Mouse (Mus musculus) heart, adult 2 months (tissue): ENCODE data around the gene Sspo. TPM values are rescaled to one million over a fixed set of nuclear protein-coding genes. Genes with fewer than 3 reads are reported as not detected.
A peak's percentile ranks its signal among the peaks of the same experiment; 100 is the strongest.
"Not testable (repeated sequence)": the region's sequence is repeated elsewhere in the genome, so short reads cannot be mapped to it uniquely, and the experiment has no call there.

Source experiments
- DNase-seq, 2 experiments: peaks; one replicate each; pipeline ENCODE4 v3.0.0; 2021
- H3K27ac ChIP-seq: fragments of 200-600 bp; 2 replicates; pipeline ENCODE4 v1.8.1; 2022
- H3K27me3 ChIP-seq: fragments of 200-500 bp; 2 replicates; pipeline ENCODE4 v1.6.1; 2012; ENCODE audit warnings: mild to moderate bottlenecking, low read length, inconsistent platforms, mixed read lengths; ENCODE audit not compliant: control insufficient read depth, insufficient read depth
- H3K36me3 ChIP-seq: fragments of 200-500 bp; 2 replicates; pipeline ENCODE4 v1.6.1; 2012; ENCODE audit warnings: low read length, inconsistent platforms; ENCODE audit not compliant: control insufficient read depth, insufficient read depth
- H3K4me1 ChIP-seq: fragments of 200-500 bp; 2 replicates; pipeline ENCODE4 v1.6.1; 2011; ENCODE audit warnings: low read length; ENCODE audit not compliant: control insufficient read depth, insufficient read depth
- H3K4me3 ChIP-seq: fragments of 200-600 bp; 2 replicates; pipeline ENCODE4 v1.8.1; 2022
- H3K79me2 ChIP-seq: fragments of 200-500 bp; replicated peaks from 2 replicates; pipeline ENCODE4 v1.6.1; 2012; ENCODE audit warnings: mild to moderate bottlenecking, inconsistent platforms, low read length, moderate library complexity, mixed read lengths; ENCODE audit not compliant: control insufficient read depth, insufficient read depth
- H3K9ac ChIP-seq: fragments of 200-500 bp; 2 replicates; pipeline ENCODE4 v1.6.1; 2012; ENCODE audit warnings: low read depth, mild to moderate bottlenecking, control low read depth, inconsistent platforms, low read length, mixed read lengths
- CTCF ChIP-seq: fragments of 200-600 bp; IDR thresholded peaks from 2 replicates; pipeline ENCODE4 v1.8.1; 2022; ENCODE audit warnings: antibody characterized with exemption, mild to moderate bottlenecking, moderate library complexity
- EP300 ChIP-seq: fragments of 200-500 bp; IDR thresholded peaks from 2 replicates; pipeline ENCODE4 v1.6.1; 2011; ENCODE audit warnings: low read depth, low read length, control low read depth; ENCODE audit not compliant: insufficient read depth
- POLR2A ChIP-seq: fragments of 200-500 bp; IDR thresholded peaks from 2 replicates; pipeline ENCODE4 v1.6.1; 2011; ENCODE audit warnings: mild to moderate bottlenecking, low read depth, low read length, control low read depth; ENCODE audit not compliant: insufficient read depth
- WGBS: fragments of 180-500 bp; shearing (Covaris S2); methylation state at CpG from one replicate; pipeline ENCODE4 v1.1.7; 2018; 5-methylcytosine and 5-hydroxymethylcytosine counted together
- intact Hi-C: fragments of 180-260 bp; cut with DNase I; formaldehyde crosslinking; loops from one replicate; pipeline ENCODE4 v1.15.1; 2025
- polyA plus RNA-seq: library from polyadenylated mRNA; depleted of rRNA; stranded (reverse); fragments of >200 nt; gene quantifications from 2 replicates; pipeline ENCODE4 v1.2.3, GENCODE M21; 2012
- total RNA-seq, 2 experiments: library from RNA; stranded (reverse); gene quantifications; 2 replicates each; pipeline ENCODE4 v1.2.3; 2021

Sspo gene
- total and polyA plus RNA-seq, 3 experiments = 0.18 to 1.7 (median 0.47) TPM

- Histone ChIP-seq H3K4me1 (no peaks in the 10 kb centered on the region; the same call in 1 of the 2 replicates), H3K27ac (no peak overlapping the region), H3K36me3 (no peaks in the 10 kb centered on the region), H3K9ac (no peak overlapping the region), H3K79me2 (no peaks in the 10 kb centered on the region), H3K27me3 (no peaks in the 10 kb centered on the region), H3K4me3 (no peak overlapping the region)
- intact Hi-C loops = loop anchor here (2.0 to 10.0 kb wide), 2 partner anchors 57 to 329 kb away; no protein-coding TSS in a partner anchor
- TF ChIP-seq EP300 (no peak), POLR2A (no peak), CTCF (no peak)
- no peak for DNase-seq
- WGBS = 1% methylated on average over 2 of the region's 2 CpGs
Observed at GRCm38 (mm10) chr6:48503847-48504240, 55.8 kb downstream of the Sspo start.

- TF ChIP-seq EP300 (no peak), POLR2A (peak; percentile 87), CTCF (peak; percentile 55)
- DNase-seq = peak; percentile 84 to 85
- intact Hi-C loops = loop anchor here (2.0 to 10.0 kb wide), 2 partner anchors 58 to 330 kb away; no protein-coding TSS in a partner anchor
- no peaks in the 10 kb centered on the region for H3K79me2 ChIP-seq
- no peaks in the 10 kb centered on the region; the same call in 1 of the 2 replicates for H3K4me1 ChIP-seq
- H3K36me3 ChIP-seq = no peaks in the 10 kb centered on the region
- 1% methylated on average over 26 of the region's 26 CpGs for WGBS
- H3K27ac ChIP-seq = peak overlapping the region; percentile 71
- H3K9ac ChIP-seq = peak overlapping the region; percentile 76
- peak overlapping the region; percentile 70 for H3K4me3 ChIP-seq
- no peaks in the 10 kb centered on the region for H3K27me3 ChIP-seq
Observed at GRCm38 (mm10) chr6:48504241-48504854, 56.3 kb downstream of the Sspo start.

- H3K36me3 ChIP-seq = no peaks in the 10 kb centered on the region
- 39% methylated on average over 4 of the region's 4 CpGs for WGBS
- intact Hi-C loops = loop anchor here (10.0 kb wide), 1 partner anchor 333 kb away; no protein-coding TSS in a partner anchor
- no peak overlapping the region for H3K9ac ChIP-seq
- H3K27me3 ChIP-seq = no peaks in the 10 kb centered on the region
- H3K4me3 ChIP-seq = no peak overlapping the region
- DNase-seq = no peak
- no peaks in the 10 kb centered on the region; the same call in 1 of the 2 replicates for H3K4me1 ChIP-seq
- TF ChIP-seq CTCF = no peak
- no peak for TF ChIP-seq EP300
- TF ChIP-seq POLR2A = no peak
- H3K79me2 ChIP-seq = no peaks in the 10 kb centered on the region
- H3K27ac ChIP-seq = no peak overlapping the region
Observed at GRCm38 (mm10) chr6:48508087-48508486, 60.1 kb downstream of the Sspo start.

GRCm38 (mm10) chr6:48510426-48510825, 62.4 kb downstream of the Sspo start:
- no peaks in the 10 kb centered on the region for H3K36me3 ChIP-seq
- no peak overlapping the region for H3K9ac ChIP-seq
- no peak overlapping the region for H3K4me3 ChIP-seq
- TF ChIP-seq CTCF (no peak), POLR2A (no peak), EP300 (no peak)
- H3K27ac ChIP-seq = no peak overlapping the region
- H3K79me2 ChIP-seq = no peaks in the 10 kb centered on the region
- WGBS = 76% methylated on average over 4 of the region's 4 CpGs
- no peak for DNase-seq
- intact Hi-C loops = no loop called here
- H3K27me3 ChIP-seq = no peaks in the 10 kb centered on the region
- no peaks in the 10 kb centered on the region for H3K4me1 ChIP-seq

- Histone ChIP-seq H3K27me3 (no peaks in the 10 kb centered on the region), H3K36me3 (no peaks in the 10 kb centered on the region), H3K9ac (no peak overlapping the region), H3K79me2 (no peaks in the 10 kb centered on the region), H3K4me1 (no peaks in the 10 kb centered on the region), H3K4me3 (no peak overlapping the region), H3K27ac (no peak overlapping the region)
- 87% methylated on average over 7 of the region's 7 CpGs for WGBS
- TF ChIP-seq EP300 = no peak
- TF ChIP-seq POLR2A = no peak
- TF ChIP-seq CTCF = no peak
- intact Hi-C loops = no loop called here
- no peak for DNase-seq
Observed at GRCm38 (mm10) chr6:48511861-48512260, 63.8 kb downstream of the Sspo start.

GRCm38 (mm10) chr6:48524882-48525281, 76.9 kb downstream of the Sspo start:
- H3K27me3 ChIP-seq, H3K9ac ChIP-seq, H3K4me3 ChIP-seq, intact Hi-C loops, H3K36me3 ChIP-seq, DNase-seq, H3K27ac ChIP-seq, H3K79me2 ChIP-seq, H3K4me1 ChIP-seq: not testable (repeated sequence)
- 96% methylated on average over 16 of the region's 16 CpGs for WGBS
